Mouse (Mus musculus) midbrain, postnatal 0 days (tissue): ENCODE results near the gene Hivep3. TPM values are rescaled to one million over a fixed set of nuclear protein-coding genes. Genes with fewer than 3 reads are reported as not detected.

Experiments used
- ATAC-seq: fragments of 200-750 bp; cut with Nextera tagmentation; 2 replicates; pipeline ENCODE4 v1.8.0; 2017; ENCODE audit warnings: moderate number of reproducible peaks, mild to moderate bottlenecking, moderate TSS enrichment, moderate library complexity; ENCODE audit not compliant: low FRiP score
- DNase-seq: peaks from one replicate; pipeline ENCODE4 v3.0.0-alpha.2; 2015; ENCODE audit warnings: low spot score
- H3K27ac ChIP-seq: fragments of 300-500 bp; sonication (generic); 2 replicates; pipeline ENCODE4 v1.5.1; 2014; ENCODE audit warnings: low read depth, mild to moderate bottlenecking, low read length, mixed read lengths
- H3K27me3 ChIP-seq: fragments of 300-500 bp; sonication (generic); 2 replicates; pipeline ENCODE4 v1.6.1; 2014; ENCODE audit warnings: low read length, control low read depth, mixed read lengths; ENCODE audit not compliant: insufficient read depth
- H3K36me3 ChIP-seq: fragments of 300-500 bp; sonication (generic); 2 replicates; pipeline ENCODE4 v1.6.1; 2014; ENCODE audit warnings: low read length, control low read depth, mixed read lengths; ENCODE audit not compliant: insufficient read depth
- H3K4me1 ChIP-seq: fragments of 300-500 bp; sonication (generic); 2 replicates; pipeline ENCODE4 v1.6.1; 2014; ENCODE audit warnings: mild to moderate bottlenecking, control low read depth, antibody characterized with exemption, low read length, mixed read lengths; ENCODE audit not compliant: insufficient read depth
- H3K4me2 ChIP-seq: fragments of 300-500 bp; sonication (generic); 2 replicates; pipeline ENCODE4 v1.6.1; 2014; ENCODE audit warnings: low read depth, mild to moderate bottlenecking, low read length, mixed read lengths; ENCODE audit not compliant: poor library complexity, severe bottlenecking
- H3K4me3 ChIP-seq: fragments of 300-500 bp; sonication (generic); 2 replicates; pipeline ENCODE4 v1.5.1; 2014; ENCODE audit warnings: low read depth, mild to moderate bottlenecking, low read length, moderate library complexity
- H3K9ac ChIP-seq: fragments of 300-500 bp; sonication (generic); replicated peaks from 2 replicates; pipeline ENCODE4 v1.6.1; 2014; ENCODE audit warnings: mild to moderate bottlenecking, low read length, moderate library complexity, mixed read lengths; ENCODE audit not compliant: poor library complexity, severe bottlenecking
- H3K9me3 ChIP-seq: fragments of 300-500 bp; sonication (generic); 2 replicates; pipeline ENCODE4 v1.6.1; 2016; ENCODE audit warnings: low read length, control low read depth
- CTCF ChIP-seq: IDR thresholded peaks from 2 replicates; pipeline ENCODE4 v1.5.1; 2016; ENCODE audit warnings: antibody characterized with exemption, mild to moderate bottlenecking
- WGBS: fragments of 180-500 bp; shearing (Covaris S2); extraction: QIAGEN DNeasy Blood & Tissue Kit; methylation state at CpG from one replicate; pipeline ENCODE4 v1.1.7; 2014; 5-methylcytosine and 5-hydroxymethylcytosine counted together
- polyA plus RNA-seq: library from polyadenylated mRNA; unstranded; fragments of >200 nt; fragmentation: Nextera tagmentation; extraction: Ambion mirVana; gene quantifications from 2 replicates; pipeline ENCODE4 v1.2.1, GENCODE M21; 2015
- total RNA-seq: library from RNA; depleted of rRNA; stranded (reverse); fragments of >200 nt; gene quantifications from 2 replicates; pipeline ENCODE4 v1.2.3, GENCODE M21; 2014

Gene Hivep3
- total and polyA plus RNA-seq, 2 experiments from 2014 or later = 16.5 to 18.3 TPM

GRCm38 (mm10) chr4:119975242-119975641 lies 241.7 kb downstream of the Hivep3 start:
- Histone ChIP-seq H3K4me1 (peaks cover 2% of the 10 kb centered on the region; the same call in 1 of the 2 replicates), H3K4me3 (no peak overlapping the region), H3K4me2 (no peak overlapping the region), H3K9ac (no peak overlapping the region), H3K27ac (no peak overlapping the region), H3K27me3 (no peaks in the 10 kb centered on the region), H3K36me3 (no peaks in the 10 kb centered on the region), H3K9me3 (no peaks in the 10 kb centered on the region)
- DNase-seq (no peak), ATAC-seq (no peak)
- 85% methylated on average over 10 of the region's 10 CpGs for WGBS
- TF ChIP-seq CTCF = no peak

DNA sequence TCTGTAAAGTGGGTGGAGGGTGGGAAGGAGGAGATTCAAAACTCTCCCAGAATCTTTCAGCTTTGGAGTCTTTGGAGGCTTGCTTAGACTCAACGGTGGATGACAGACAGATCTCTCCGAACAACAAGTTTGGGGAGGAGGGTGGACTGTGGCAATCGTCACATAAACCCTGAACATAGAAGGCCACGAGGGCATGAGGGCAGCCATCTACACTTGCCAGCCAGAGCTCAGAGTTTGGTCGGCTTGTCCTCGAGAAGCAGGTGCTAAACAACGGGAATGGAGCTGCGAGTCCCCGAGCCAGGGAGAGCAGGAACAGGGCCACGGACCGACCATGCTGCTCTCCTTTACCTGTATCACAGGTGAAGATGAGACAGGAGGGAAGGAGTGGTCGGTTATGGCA lies 242.2 kb downstream of the Hivep3 start:
- ATAC-seq = no peak
- Histone ChIP-seq H3K4me3 (no peak overlapping the region), H3K9ac (no peak overlapping the region), H3K27me3 (no peaks in the 10 kb centered on the region), H3K4me2 (no peak overlapping the region), H3K27ac (no peak overlapping the region), H3K36me3 (no peaks in the 10 kb centered on the region), H3K4me1 (no peaks in the 10 kb centered on the region; the same call in 1 of the 2 replicates), H3K9me3 (no peaks in the 10 kb centered on the region)
- WGBS = 76% methylated on average over 12 of the region's 12 CpGs
- no peak for DNase-seq
- no peak for TF ChIP-seq CTCF

GRCm38 (mm10) chr4:119976428-119977168 lies 243.0 kb downstream of the Hivep3 start:
- TF ChIP-seq CTCF = no peak
- H3K27me3 ChIP-seq = no peaks in the 10 kb centered on the region
- 12% methylated on average over 2 of the region's 3 CpGs for WGBS
- H3K4me2 ChIP-seq = no peak overlapping the region
- H3K9ac ChIP-seq = no peak overlapping the region
- H3K4me3 ChIP-seq = no peak overlapping the region
- no peak for ATAC-seq
- DNase-seq = no peak
- no peaks in the 10 kb centered on the region; the same call in 1 of the 2 replicates for H3K4me1 ChIP-seq
- H3K27ac ChIP-seq = no peak overlapping the region
- no peaks in the 10 kb centered on the region for H3K36me3 ChIP-seq
- no peaks in the 10 kb centered on the region for H3K9me3 ChIP-seq

DNA sequence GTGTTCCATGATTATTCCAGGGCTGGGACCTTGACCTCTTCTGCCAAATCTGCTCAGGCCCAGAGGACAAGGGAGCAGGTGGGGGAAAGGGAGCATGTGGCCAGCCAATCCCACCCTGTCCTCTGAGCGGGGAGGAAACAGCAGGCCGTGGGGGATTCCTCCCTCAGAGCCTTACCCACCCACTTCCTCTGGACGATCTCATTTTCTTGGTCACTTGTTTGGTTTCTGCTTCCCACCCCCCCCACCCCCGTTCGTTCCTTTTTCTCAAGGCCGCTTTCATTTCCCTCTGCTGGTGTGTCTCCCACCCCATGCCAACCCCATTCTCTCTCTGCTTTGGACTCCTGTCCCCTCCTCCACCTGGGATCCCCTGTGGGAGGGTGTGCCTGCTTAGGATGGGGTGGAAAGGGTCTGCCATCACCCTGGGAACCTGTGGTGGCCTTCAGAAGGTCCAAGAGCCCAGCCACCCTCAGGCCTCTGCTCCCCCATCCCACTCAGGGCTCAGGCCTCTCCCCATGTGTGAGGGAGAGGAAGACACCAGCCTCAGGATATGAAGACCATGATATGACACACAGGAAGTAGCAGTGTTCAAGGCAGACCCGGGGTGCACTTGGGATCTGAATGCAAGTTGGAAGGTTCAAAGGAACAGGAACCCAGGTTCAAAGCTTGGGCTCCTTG lies 244.4 kb downstream of the Hivep3 start:
- no peaks in the 10 kb centered on the region for H3K9me3 ChIP-seq
- WGBS = 87% methylated on average over 7 of the region's 7 CpGs

DNA sequence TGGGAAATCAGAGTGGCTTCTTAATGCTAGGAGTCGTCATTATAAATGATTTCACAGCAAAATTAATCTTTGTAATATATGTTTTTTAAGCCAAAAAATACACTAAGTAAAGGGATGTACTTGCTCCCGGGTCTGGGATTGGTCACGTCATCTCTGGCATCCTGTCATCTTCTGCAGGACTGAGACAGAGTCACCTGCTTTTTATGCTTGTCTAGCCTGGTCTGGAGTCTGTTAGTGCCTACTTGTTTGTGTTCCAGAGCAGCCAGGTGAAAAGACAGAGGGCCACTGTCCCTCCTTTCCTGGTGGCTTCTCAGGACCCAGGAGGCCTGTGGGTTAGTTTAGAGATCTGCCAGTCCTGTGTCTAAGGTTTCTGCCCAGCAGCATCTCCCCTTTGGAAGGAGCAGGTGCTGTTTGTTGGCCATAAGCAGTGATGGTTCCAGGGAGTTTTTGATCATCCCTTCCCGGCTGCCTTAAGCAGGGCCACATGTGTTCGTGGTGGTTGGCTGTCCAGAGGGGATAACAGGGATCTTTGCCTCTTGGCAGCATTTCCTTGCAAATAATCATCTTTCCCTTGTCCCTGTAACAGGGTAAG lies 245.8 kb downstream of the Hivep3 start:
- H3K27ac ChIP-seq = no peak overlapping the region
- no peak for TF ChIP-seq CTCF
- DNase-seq (no peak), ATAC-seq (no peak)
- 63% methylated on average over 5 of the region's 5 CpGs for WGBS
- H3K9me3 ChIP-seq = no peaks in the 10 kb centered on the region
- H3K9ac ChIP-seq = no peak overlapping the region
- H3K36me3 ChIP-seq = no peaks in the 10 kb centered on the region
- H3K27me3 ChIP-seq = no peaks in the 10 kb centered on the region
- no peak overlapping the region for H3K4me3 ChIP-seq
- no peak overlapping the region for H3K4me2 ChIP-seq
- H3K4me1 ChIP-seq = no peaks in the 10 kb centered on the region; the same call in 1 of the 2 replicates

More for the DNA sequence above, 244.4 kb downstream of the Hivep3 start:
- no peak for TF ChIP-seq CTCF
- no peak overlapping the region for H3K27ac ChIP-seq
- DNase-seq = no peak
- H3K9ac ChIP-seq = no peak overlapping the region
- H3K4me2 ChIP-seq = no peak overlapping the region
- H3K27me3 ChIP-seq = no peaks in the 10 kb centered on the region
- H3K4me3 ChIP-seq = no peak overlapping the region
- ATAC-seq = 0 out of 2 replicates have a peak, but pooled peaks have one; percentile 25
- no peaks in the 10 kb centered on the region; the same call in 1 of the 2 replicates for H3K4me1 ChIP-seq
- no peaks in the 10 kb centered on the region for H3K36me3 ChIP-seq

DNA sequence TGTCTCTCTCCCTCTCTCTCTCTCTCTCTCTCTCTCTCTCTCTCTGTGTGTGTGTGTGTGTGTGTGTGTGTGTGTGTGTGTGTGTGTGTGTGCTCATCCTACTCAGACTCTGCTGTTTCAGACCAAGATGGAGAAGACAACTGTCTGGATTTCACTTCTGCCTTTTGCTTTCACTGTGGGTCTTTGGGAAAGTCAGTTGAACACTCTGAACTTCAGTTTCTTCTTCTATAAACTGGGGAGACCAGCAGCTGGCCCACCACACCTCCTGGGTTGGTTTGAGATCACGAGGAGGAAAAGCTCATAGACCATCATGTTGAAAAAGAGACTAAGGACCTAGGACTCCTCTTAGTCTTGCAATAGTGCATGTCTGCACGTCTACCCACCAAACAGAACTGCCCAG lies 246.3 kb downstream of the Hivep3 start:
- Histone ChIP-seq H3K36me3 (no peaks in the 10 kb centered on the region), H3K27ac (no peak overlapping the region), H3K4me3 (no peak overlapping the region), H3K9ac (no peak overlapping the region), H3K27me3 (no peaks in the 10 kb centered on the region), H3K4me2 (no peak overlapping the region), H3K4me1 (no peaks in the 10 kb centered on the region), H3K9me3 (no peaks in the 10 kb centered on the region)
- no peak for TF ChIP-seq CTCF
- ATAC-seq = no peak
- DNase-seq = no peak
- WGBS = 75% methylated on average over 2 of the region's 2 CpGs
